8 mouse cellular contexts compared by ENCODE assay signal in the genomic region with DNA sequence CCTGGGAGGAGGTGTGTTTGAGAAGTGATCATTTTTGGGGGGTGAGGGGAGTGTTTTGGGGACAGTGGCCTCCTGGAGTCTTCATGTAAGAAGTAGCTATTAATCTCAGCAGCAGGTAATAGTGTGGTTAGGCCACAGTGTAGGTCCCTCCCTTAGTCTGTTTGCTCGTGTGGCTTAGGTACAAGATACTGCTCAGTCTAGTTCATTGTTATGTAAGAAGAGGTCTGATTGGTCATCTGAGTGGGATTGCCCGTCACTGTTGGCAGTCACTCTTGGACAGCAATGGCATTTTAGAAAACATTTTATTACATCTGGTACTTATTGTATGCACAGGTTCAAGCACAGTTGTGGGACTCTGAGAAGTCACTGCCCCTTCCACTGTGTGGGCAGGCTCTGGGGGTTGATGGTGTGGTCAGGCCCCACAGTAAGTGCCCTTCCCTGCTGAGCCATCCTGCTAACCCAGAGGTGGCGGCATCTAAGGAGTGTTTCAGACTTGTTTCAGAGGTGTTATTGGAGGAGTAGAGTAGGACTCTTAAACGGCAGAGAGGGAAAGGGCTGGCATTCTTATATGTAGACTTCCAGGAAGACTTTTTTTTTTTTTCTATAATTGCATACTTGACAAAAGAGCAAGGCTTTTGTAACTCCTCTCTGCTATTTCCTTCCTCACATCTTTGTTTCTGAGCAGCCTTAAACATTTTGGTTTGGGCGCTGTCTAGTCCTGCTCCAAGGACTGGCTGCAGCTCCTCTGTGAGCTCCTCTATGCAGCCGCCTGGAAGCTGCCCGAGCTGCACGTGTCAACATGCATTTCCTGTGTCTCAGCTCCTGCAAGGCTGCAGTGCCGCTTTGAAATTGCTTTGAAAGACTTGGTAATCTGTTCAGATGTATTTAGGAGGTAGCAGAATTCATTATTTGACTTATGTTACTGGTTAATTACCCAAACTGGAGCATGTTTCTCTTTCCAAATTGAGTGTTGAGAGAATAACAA. TPM values are rescaled to one million over a fixed set of nuclear protein-coding genes. Genes with fewer than 3 reads are reported as not detected.
DNase-seq lines count a peak whose midpoint lies in the region; ATAC-seq and TF ChIP-seq lines count a peak whose summit lies in the region.

No protein-coding gene starts in this region.

- H3K36me3 ChIP-seq in thymus, adult 2 months (ENCODE audit: control insufficient read depth, insufficient read depth, low read length) = no peaks in the 10 kb centered on the region
- no peaks in the 10 kb centered on the region for H3K36me3 ChIP-seq in heart, embryonic 11.5 days (ENCODE audit: control insufficient read depth, insufficient read depth, low read length)

- no peak overlapping the region for H3K4me2 ChIP-seq in heart, embryonic 11.5 days

- TF ChIP-seq POLR2A in lung, adult 2 months (IDR thresholded peaks at IDR 0.05; ENCODE audit: borderline replicate concordance, extremely low read depth, low read depth, low read length) = no peak
- TF ChIP-seq POLR2A in thymus, adult 2 months (IDR thresholded peaks at IDR 0.05; ENCODE audit: control insufficient read depth, extremely low read depth, insufficient read depth, low read length, poor library complexity) = no peak

- H3K4me3 ChIP-seq in gastrocnemius, adult 2 months = no peak overlapping the region
- no peak overlapping the region for H3K4me3 ChIP-seq in lung, adult 2 months (replicated peaks; ENCODE audit: extremely low read depth, low read depth, low read length)
- no peak overlapping the region for H3K4me3 ChIP-seq in thymus, adult 2 months (ENCODE audit: control insufficient read depth, insufficient read depth, low read length)
- no peak overlapping the region for H3K4me3 ChIP-seq in heart, embryonic 11.5 days (ENCODE audit: low read depth, low read length)

- H3K27me3 ChIP-seq in thymus, adult 2 months (ENCODE audit: control insufficient read depth, insufficient read depth, low read length) = no peaks in the 10 kb centered on the region
- no peaks in the 10 kb centered on the region for H3K27me3 ChIP-seq in heart, embryonic 11.5 days (ENCODE audit: control insufficient read depth, insufficient read depth, low read length)

- H3K27ac ChIP-seq in gastrocnemius, adult 2 months = peak overlapping the region; percentile 16; the same call in 1 of the 2 replicates
- no peak overlapping the region for H3K27ac ChIP-seq in thymus, adult 2 months (ENCODE audit: control insufficient read depth, insufficient read depth, low read length)
- H3K27ac ChIP-seq in heart, embryonic 11.5 days (ENCODE audit: low read depth, low read length) = no peak overlapping the region

- 11% methylated on average over 9 of the region's 9 CpGs for WGBS in lung, adult 2 months
- WGBS in thymus, adult 2 months = 29% methylated on average over 9 of the region's 9 CpGs
- WGBS in heart, embryonic 11.5 days (ENCODE audit: insufficient replicate concordance) = 25% methylated on average over 9 of the region's 9 CpGs

- TF ChIP-seq CTCF in gastrocnemius, adult 2 months (IDR thresholded peaks at IDR 0.05) = no peak
- no peak for TF ChIP-seq CTCF in lung, adult 2 months (IDR thresholded peaks at IDR 0.05; ENCODE audit: insufficient read depth, low read length)
- no peak for TF ChIP-seq CTCF in thymus, adult 2 months (IDR thresholded peaks at IDR 0.05; ENCODE audit: borderline replicate concordance, control insufficient read depth, extremely low read depth, insufficient read depth, low read length, poor library complexity)

- no peak overlapping the region for H3K9ac ChIP-seq in heart, embryonic 11.5 days (ENCODE audit: low read depth, low read length)

- DNase-seq in gastrocnemius, adult 2 months = no peak
- DNase-seq in gastrocnemius, adult 18-20 months (ENCODE audit: low spot score) = no peak
- DNase-seq in lung, adult 2 months = peak; percentile 33
- DNase-seq in lung, postnatal 25 days (ENCODE audit: low spot score) = no peak
- DNase-seq in induced T-regulatory cell, adult 2 months (ENCODE audit: low read depth) = peak; percentile 57
- peak; percentile 49 for DNase-seq in thymus, adult 2 months
- DNase-seq in urinary bladder, postnatal 4 days (ENCODE audit: low spot score in 2 of 2) = no peak

- intact Hi-C loops in gastrocnemius, adult 2 months (cut with DNase I) = no loop called here

- H3K4me1 ChIP-seq in lung, adult 2 months (ENCODE audit: control insufficient read depth, insufficient read depth, low read length) = peaks cover 20% of the 10 kb centered on the region
- peaks cover 20% of the 10 kb centered on the region for H3K4me1 ChIP-seq in thymus, adult 2 months (replicated peaks; ENCODE audit: control insufficient read depth, insufficient read depth, low read length)
- H3K4me1 ChIP-seq in heart, embryonic 11.5 days (ENCODE audit: control insufficient read depth, insufficient read depth, low read length) = peaks cover 14% of the 10 kb centered on the region

- no peak for ATAC-seq in heart, embryonic 11.5 days (replicated peaks; ENCODE audit: insufficient number of reproducible peaks, low FRiP score, low TSS enrichment)

- no peaks in the 10 kb centered on the region for H3K9me3 ChIP-seq in heart, embryonic 11.5 days (replicated peaks; ENCODE audit: control insufficient read depth, low read length)

RNA-seq across cellular contexts. Expression of gene Foxo1, which starts 54.6 kb away (rescaled TPM):
- total RNA-seq in gastrocnemius, adult 2 months (2021) = 10 to 100 TPM; 31.2 to 36.6 TPM
- 10 to 100 TPM; 16.0 to 36.1 TPM for total RNA-seq in gastrocnemius, adult 18-20 months (2021)
- 16.9 and 22.5 TPM in 2 replicates for polyA plus RNA-seq in lung, adult 2 months (2012; rRNA removed)
- 20.9 and 30.6 TPM in 2 replicates for polyA plus RNA-seq in thymus, adult 2 months (2012; rRNA removed)
- 7.1 and 7.8 TPM in 2 replicates for polyA plus RNA-seq in heart, embryonic 11.5 days (2014; fragmentation: Nextera tagmentation; extraction: Ambion mirVana)

Comparison
In these comparisons a context has a peak if more than half of its experiments do, and no peak if none do; other contexts are left out.
1. DNase-seq: peak in lung, adult 2 months (single experiment), induced T-regulatory cell, adult 2 months (single experiment) and thymus, adult 2 months (single experiment); none in gastrocnemius, adult 2 months (single experiment), gastrocnemius, adult 18-20 months (single experiment), lung, postnatal 25 days (single experiment) and urinary bladder, postnatal 4 days (0 of 2).